Mouse (Mus musculus): ENCODE measurements around the gene Plxnb2. TPM values are rescaled to one million over a fixed set of nuclear protein-coding genes. Genes with fewer than 3 reads are reported as not detected.
A peak's percentile ranks its signal among the peaks of the same experiment; 100 is the strongest.

The Plxnb2 gene
- polyA plus RNA-seq (2012; fragmentation: generic; extraction: Trizol): 206 TPM
- long read RNA-seq, experiment 1, transcript Plxnb2-206 (3 exons, 732 nt): major isoform, 5 of 59 reads
- long read RNA-seq, experiment 1, partial matches to known transcripts: 22 of 59 reads
- long read RNA-seq, experiment 1, other reads (novel, unspliced or antisense): 31 of 59 reads
- long read RNA-seq, experiment 2, full-length matches to known transcripts: 168 of 413 reads
- long read RNA-seq, experiment 2, partial matches to known transcripts: 148 of 413 reads
- long read RNA-seq, experiment 2, other reads (novel, unspliced or antisense): 97 of 413 reads

GRCm38 (mm10) chr15:89180571-89181229, at the start of gene Plxnb2:
Plxnb2 (minus strand) TSS chr15:89180788.
- Histone ChIP-seq H3K4me3 (ENCODE audit: insufficient read depth, poor library complexity, severe bottlenecking) (peak within 1 kb of the TSS; percentile 95), H3ac (ENCODE audit: control insufficient read depth, insufficient read length, low read depth) (peak within 1 kb of the TSS; percentile 63), H3K79me2 (ENCODE audit: control insufficient read depth, insufficient read depth) (peaks cover 49% of the 10 kb centered on the region), H3K36me3 (ENCODE audit: control insufficient read depth, insufficient read depth) (peaks cover 15% of the 10 kb centered on the region), H3K79me3 (ENCODE audit: low read depth) (peaks cover 40% of the 10 kb centered on the region), H3K27me3 (ENCODE audit: control insufficient read depth, insufficient read depth, insufficient read length) (no peaks in the 10 kb centered on the region)
- TF ChIP-seq CEBPB (IDR thresholded peaks at IDR 0.05; ENCODE audit: low read depth) (no peak), MYOG (IDR thresholded peaks at IDR 0.05; ENCODE audit: control insufficient read depth, extremely low read depth, insufficient read length) (no peak), FOSL1 (IDR thresholded peaks at IDR 0.05; ENCODE audit: insufficient read depth, low read length, poor library complexity, severe bottlenecking) (no peak), MAX (IDR thresholded peaks at IDR 0.05) (peak; percentile 95), MYOD1 (IDR thresholded peaks at IDR 0.05; ENCODE audit: control insufficient read depth, insufficient read length, low read depth) (no peak), CTCF (IDR thresholded peaks at IDR 0.05; ENCODE audit: control insufficient read depth, insufficient read depth, insufficient read length) (no peak)

DNA sequence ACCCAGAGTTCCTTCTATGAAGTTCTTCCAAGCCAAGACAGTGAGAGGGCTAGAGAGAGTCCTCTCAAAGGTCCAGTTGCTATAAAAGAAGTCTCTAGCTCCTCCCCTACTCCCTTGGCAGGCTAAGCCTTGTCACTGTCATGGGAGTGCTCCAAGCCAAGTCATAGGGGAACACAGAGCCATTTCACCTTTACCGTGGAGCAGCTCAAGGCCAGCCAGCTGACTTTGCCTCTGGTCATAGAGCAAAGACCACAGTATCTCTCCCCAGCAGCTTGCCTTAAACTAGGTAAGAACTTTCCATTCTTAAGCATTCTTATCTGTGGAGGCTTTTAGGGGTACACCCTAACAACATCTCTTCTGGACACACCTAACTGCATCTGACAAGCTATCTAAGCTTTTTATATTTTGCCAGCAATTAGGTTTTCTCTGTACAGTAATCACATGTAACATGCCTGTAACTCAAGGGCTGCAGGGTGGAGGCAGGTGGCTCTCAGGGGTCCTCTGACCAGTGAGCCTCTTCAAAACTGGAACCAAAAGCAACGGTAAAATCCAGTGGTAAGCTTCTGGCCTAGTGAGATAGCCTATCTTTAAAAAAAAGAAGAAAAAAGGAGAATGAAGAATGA, 35.1 kb upstream of the Plxnb2 start:
- Histone ChIP-seq H3K36me3 (ENCODE audit: control insufficient read depth, insufficient read depth) (no peaks in the 10 kb centered on the region), H3K27me3 (ENCODE audit: control insufficient read depth, insufficient read depth, insufficient read length) (no peaks in the 10 kb centered on the region), H3K4me3 (ENCODE audit: insufficient read depth, poor library complexity, severe bottlenecking) (no peak overlapping the region), H3ac (ENCODE audit: control insufficient read depth, insufficient read length, low read depth) (no peak overlapping the region), H3K79me3 (ENCODE audit: low read depth) (peaks cover 5% of the 10 kb centered on the region), H3K79me2 (ENCODE audit: control insufficient read depth, insufficient read depth) (peaks cover 11% of the 10 kb centered on the region)
- TF ChIP-seq MAX (IDR thresholded peaks at IDR 0.05) (no peak), MYOD1 (IDR thresholded peaks at IDR 0.05; ENCODE audit: control insufficient read depth, insufficient read length, low read depth) (no peak), FOSL1 (IDR thresholded peaks at IDR 0.05; ENCODE audit: insufficient read depth, low read length, poor library complexity, severe bottlenecking) (no peak), CEBPB (IDR thresholded peaks at IDR 0.05; ENCODE audit: low read depth) (no peak), CTCF (IDR thresholded peaks at IDR 0.05; ENCODE audit: control insufficient read depth, insufficient read depth, insufficient read length) (no peak), USF1 (IDR thresholded peaks at IDR 0.05; ENCODE audit: low read depth) (no peak), MYOG (IDR thresholded peaks at IDR 0.05; ENCODE audit: control insufficient read depth, extremely low read depth, insufficient read length) (no peak)

DNA sequence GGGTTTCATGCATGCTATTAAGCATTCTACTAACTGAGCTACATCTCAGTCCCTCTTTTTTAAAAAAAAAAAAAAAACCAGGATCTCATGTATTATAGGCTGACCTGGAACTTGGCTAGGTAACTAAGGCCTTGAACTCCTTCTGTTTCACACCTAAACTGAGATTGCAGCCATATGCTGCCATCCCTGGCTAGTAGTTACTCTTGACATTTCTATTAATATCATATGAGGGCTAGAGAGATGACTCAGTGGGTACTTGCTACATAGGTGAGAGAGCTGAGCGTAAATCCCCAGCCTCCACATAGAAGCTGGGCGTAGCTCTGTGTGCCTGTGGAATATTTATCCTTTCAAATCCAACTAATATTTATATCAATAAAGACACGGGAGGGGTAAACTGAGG, 34.4 kb upstream of the Plxnb2 start:
- TF ChIP-seq MYOG (IDR thresholded peaks at IDR 0.05; ENCODE audit: control insufficient read depth, extremely low read depth, insufficient read length): no peak
- no peak for TF ChIP-seq MYOD1 (IDR thresholded peaks at IDR 0.05; ENCODE audit: control insufficient read depth, insufficient read length, low read depth)
- TF ChIP-seq USF1 (IDR thresholded peaks at IDR 0.05; ENCODE audit: low read depth): no peak
- TF ChIP-seq MAX (IDR thresholded peaks at IDR 0.05): no peak
- Histone ChIP-seq H3K36me3 (ENCODE audit: control insufficient read depth, insufficient read depth) (no peaks in the 10 kb centered on the region), H3K79me3 (ENCODE audit: low read depth) (peaks cover 5% of the 10 kb centered on the region), H3ac (ENCODE audit: control insufficient read depth, insufficient read length, low read depth) (no peak overlapping the region), H3K27me3 (ENCODE audit: control insufficient read depth, insufficient read depth, insufficient read length) (no peaks in the 10 kb centered on the region), H3K4me3 (ENCODE audit: insufficient read depth, poor library complexity, severe bottlenecking) (no peak overlapping the region), H3K79me2 (ENCODE audit: control insufficient read depth, insufficient read depth) (peaks cover 3% of the 10 kb centered on the region)

DNA sequence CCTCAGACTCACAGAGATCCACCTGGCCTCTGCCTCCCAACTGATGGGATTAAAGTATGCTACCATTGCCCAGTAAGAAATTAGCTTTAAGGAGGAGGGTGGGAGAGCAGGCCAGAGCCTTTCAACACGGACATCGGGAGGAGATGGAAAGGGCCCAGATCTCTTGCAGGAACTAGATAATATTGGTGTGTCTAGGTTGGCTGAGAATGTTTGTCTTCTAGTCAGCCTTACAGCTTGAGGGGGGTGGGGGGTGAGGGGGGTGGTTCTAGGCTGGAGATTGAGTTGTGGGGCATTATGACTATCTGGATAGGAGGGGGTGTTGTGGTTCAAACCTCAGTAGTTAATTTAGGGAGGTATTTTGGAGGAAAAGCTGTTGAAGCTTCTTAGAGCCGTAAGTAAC, 32.9 kb upstream of the Plxnb2 start:
- no peak overlapping the region for H3ac ChIP-seq (ENCODE audit: control insufficient read depth, insufficient read length, low read depth)
- no peaks in the 10 kb centered on the region for H3K27me3 ChIP-seq (ENCODE audit: control insufficient read depth, insufficient read depth, insufficient read length)
- no peaks in the 10 kb centered on the region for H3K79me2 ChIP-seq (ENCODE audit: control insufficient read depth, insufficient read depth)
- H3K4me3 ChIP-seq (ENCODE audit: insufficient read depth, poor library complexity, severe bottlenecking): no peak overlapping the region
- no peaks in the 10 kb centered on the region for H3K36me3 ChIP-seq (ENCODE audit: control insufficient read depth, insufficient read depth)
- TF ChIP-seq USF1 (IDR thresholded peaks at IDR 0.05; ENCODE audit: low read depth) (no peak), CTCF (IDR thresholded peaks at IDR 0.05; ENCODE audit: control insufficient read depth, insufficient read depth, insufficient read length) (no peak), FOSL1 (IDR thresholded peaks at IDR 0.05; ENCODE audit: insufficient read depth, low read length, poor library complexity, severe bottlenecking) (no peak), MYOD1 (IDR thresholded peaks at IDR 0.05; ENCODE audit: control insufficient read depth, insufficient read length, low read depth) (no peak), MAX (IDR thresholded peaks at IDR 0.05) (no peak), MYOG (IDR thresholded peaks at IDR 0.05; ENCODE audit: control insufficient read depth, extremely low read depth, insufficient read length) (no peak), CEBPB (IDR thresholded peaks at IDR 0.05; ENCODE audit: low read depth) (no peak)
- H3K79me3 ChIP-seq (ENCODE audit: low read depth): peaks cover 5% of the 10 kb centered on the region

- H3K36me3 ChIP-seq (ENCODE audit: control insufficient read depth, insufficient read depth): no peaks in the 10 kb centered on the region
- H3K4me3 ChIP-seq (ENCODE audit: insufficient read depth, poor library complexity, severe bottlenecking): no peak overlapping the region
- H3K79me3 ChIP-seq (ENCODE audit: low read depth): peaks cover 5% of the 10 kb centered on the region
- H3K27me3 ChIP-seq (ENCODE audit: control insufficient read depth, insufficient read depth, insufficient read length): no peaks in the 10 kb centered on the region
- no peak for TF ChIP-seq MAX (IDR thresholded peaks at IDR 0.05)
- no peak for TF ChIP-seq FOSL1 (IDR thresholded peaks at IDR 0.05; ENCODE audit: insufficient read depth, low read length, poor library complexity, severe bottlenecking)
- TF ChIP-seq MYOD1 (IDR thresholded peaks at IDR 0.05; ENCODE audit: control insufficient read depth, insufficient read length, low read depth): no peak
- TF ChIP-seq USF1 (IDR thresholded peaks at IDR 0.05; ENCODE audit: low read depth): no peak
- TF ChIP-seq MYOG (IDR thresholded peaks at IDR 0.05; ENCODE audit: control insufficient read depth, extremely low read depth, insufficient read length): no peak
- TF ChIP-seq CEBPB (IDR thresholded peaks at IDR 0.05; ENCODE audit: low read depth): no peak
- no peak for TF ChIP-seq CTCF (IDR thresholded peaks at IDR 0.05; ENCODE audit: control insufficient read depth, insufficient read depth, insufficient read length)
- no peaks in the 10 kb centered on the region for H3K79me2 ChIP-seq (ENCODE audit: control insufficient read depth, insufficient read depth)
- no peak overlapping the region for H3ac ChIP-seq (ENCODE audit: control insufficient read depth, insufficient read length, low read depth)
Measured at GRCm38 (mm10) chr15:89212495-89212894, 31.9 kb upstream of the Plxnb2 start.
